Mouse (Mus musculus) urinary bladder, adult 2 months (tissue): ENCODE measurements around the gene Tfrc. TPM values are rescaled to one million over a fixed set of nuclear protein-coding genes. Genes with fewer than 3 reads are reported as not detected.
"Not testable (repeated sequence)": the region's sequence is repeated elsewhere in the genome, so short reads cannot be mapped to it uniquely, and the experiment has no call there.

Source experiments
- DNase-seq: peaks from one replicate; pipeline ENCODE4 v3.0.0; 2022; ENCODE audit warnings: low spot score
- polyA plus RNA-seq: library from polyadenylated mRNA; depleted of rRNA; stranded (reverse); fragments of >200 nt; gene quantifications from 2 replicates; pipeline ENCODE4 v1.2.3, GENCODE M21; 2012

Gene Tfrc
- polyA plus RNA-seq, 1 experiment = 17.7 TPM

- no peak for DNase-seq
These were observed 3.3 kb downstream of the Tfrc start for GRCm38 (mm10) chr16:32612052-32612451.

GRCm38 (mm10) chr16:32613269-32613834 is 4.6 kb downstream of the Tfrc start:
- no peak for DNase-seq

- no peak for DNase-seq
These were observed 5.3 kb downstream of the Tfrc start for GRCm38 (mm10) chr16:32614047-32614446.

- no peak for DNase-seq
These were observed 10.2 kb downstream of the Tfrc start for GRCm38 (mm10) chr16:32618946-32619345.

- no peak for DNase-seq
These were observed 19.4 kb downstream of the Tfrc start for GRCm38 (mm10) chr16:32628140-32628539.

GRCm38 (mm10) chr16:32632328-32632824 is 23.7 kb downstream of the Tfrc start:
- no peak for DNase-seq

- no peak for DNase-seq
These were observed 24.8 kb downstream of the Tfrc start for GRCm38 (mm10) chr16:32633486-32634012.

- DNase-seq = no peak
These were observed 25.5 kb downstream of the Tfrc start for GRCm38 (mm10) chr16:32634183-32634582.

- DNase-seq = no peak
These were observed 26.6 kb downstream of the Tfrc start for GRCm38 (mm10) chr16:32635314-32635713.

- DNase-seq = no peak
These were observed 27.6 kb downstream of the Tfrc start for GRCm38 (mm10) chr16:32636331-32636730.

- DNase-seq = no peak
These were observed 28.3 kb downstream of the Tfrc start for GRCm38 (mm10) chr16:32636871-32637521.

- peak; percentile 67 for DNase-seq
These were observed 29.8 kb downstream of the Tfrc start for GRCm38 (mm10) chr16:32638476-32638875.

GRCm38 (mm10) chr16:32640096-32640495 is 31.4 kb downstream of the Tfrc start:
- no peak for DNase-seq

- not testable (repeated sequence) for DNase-seq
These were observed 32.0 kb downstream of the Tfrc start for GRCm38 (mm10) chr16:32640683-32641082.

- DNase-seq = no peak
These were observed 32.9 kb downstream of the Tfrc start for GRCm38 (mm10) chr16:32641440-32642219.

GRCm38 (mm10) chr16:32642280-32642679 is 33.6 kb downstream of the Tfrc start:
- DNase-seq = no peak

GRCm38 (mm10) chr16:32643661-32644061 is 34.9 kb downstream of the Tfrc start, which contains the start of gene Tnk2:
Gene Tnk2 (plus strand): TSS chr16:32643874.
- DNase-seq = peak; percentile 83

- no peak for DNase-seq
These were observed 35.5 kb downstream of the Tfrc start for GRCm38 (mm10) chr16:32644069-32644800.

GRCm38 (mm10) chr16:32644801-32645170 is 36.1 kb downstream of the Tfrc start:
- DNase-seq = no peak

- DNase-seq = no peak
These were observed 36.7 kb downstream of the Tfrc start for GRCm38 (mm10) chr16:32645361-32645914.

- DNase-seq = no peak
These were observed 37.3 kb downstream of the Tfrc start for GRCm38 (mm10) chr16:32646014-32646413.
